Comparison of ENCODE assay signal across 8 mouse cellular contexts in genomic region chr15:25900540-25900939, GRCm38 (mm10). TPM values are rescaled to one million over a fixed set of nuclear protein-coding genes. Genes with fewer than 3 reads are reported as not detected.
A peak's percentile ranks its signal among the peaks of the same experiment; 100 is the strongest.
DNase-seq lines count a peak whose midpoint lies in the region; ATAC-seq and TF ChIP-seq lines count a peak whose summit lies in the region.
"Had no signal": no experiment of that assay in that cellular context is flagged by ENCODE, and none has a peak within 500 bp of the region (broad histone marks: within the 10 kb centered on the region; RNA-seq: fewer than 3 reads in every experiment).

No protein-coding gene starts in this region.

- in situ Hi-C loops in ES-E14 (cut with MboI; ENCODE audit: low sequenced_read_pairs in 2 of 2, unreplicated experiment in 2 of 2) = no loop called here

- peak; percentile 66 for ATAC-seq in megakaryocyte progenitor cell, adult 5-6 weeks (replicated peaks; ENCODE audit: poor library complexity)

- H3K4me1 ChIP-seq in ES-E14 (ENCODE audit: control insufficient read depth in 2 of 2, insufficient read depth in 2 of 2, low read length in 2 of 2, poor library complexity in 1 of 2) = peaks cover 0 to 8% of the 10 kb centered on the region in 2 experiments; a peak in 1 of 4 replicates
- no peaks in the 10 kb centered on the region; the same call in 1 of the 2 replicates for H3K4me1 ChIP-seq in cortical plate, adult 2 months (ENCODE audit: control insufficient read depth, insufficient read depth, low read length)
- peaks cover 17% of the 10 kb centered on the region; the same call in 1 of the 2 replicates for H3K4me1 ChIP-seq in spleen, adult 2 months (ENCODE audit: control insufficient read depth, insufficient read depth, insufficient read length)
- H3K4me1 ChIP-seq: liver, embryonic 15.5 days had no signal

- H3K27ac ChIP-seq in ES-E14 (ENCODE audit: insufficient read depth, low read depth, low read length, poor library complexity, severe bottlenecking) = no peak overlapping the region
- H3K27ac ChIP-seq in cortical plate, adult 2 months (ENCODE audit: insufficient read depth, low read length) = no peak overlapping the region
- no peak overlapping the region for H3K27ac ChIP-seq in spleen, adult 2 months (ENCODE audit: insufficient read depth, low read length)
- H3K27ac ChIP-seq: liver, embryonic 15.5 days had no signal

- no peaks in the 10 kb centered on the region for H3K27me3 ChIP-seq in spleen, adult 2 months (ENCODE audit: control insufficient read depth, insufficient read depth, low read length)
- H3K27me3 ChIP-seq: liver, embryonic 15.5 days had no signal

- TF ChIP-seq CTCF in cortical plate, adult 2 months (IDR thresholded peaks at IDR 0.05; ENCODE audit: extremely low read depth, insufficient read depth, low read length) = peak; percentile 65
- TF ChIP-seq CTCF in spleen, adult 2 months (IDR thresholded peaks at IDR 0.05; ENCODE audit: extremely low read depth, insufficient read depth, insufficient read length, insufficient replicate concordance) = peak; percentile 76; the same call in 1 of the 2 replicates

- no peaks in the 10 kb centered on the region for H3K36me3 ChIP-seq in ES-E14 (ENCODE audit: control insufficient read depth, insufficient read depth, low read length, poor library complexity, severe bottlenecking)
- no peaks in the 10 kb centered on the region for H3K36me3 ChIP-seq in spleen, adult 2 months (ENCODE audit: control insufficient read depth, insufficient read depth, low read length)
- H3K36me3 ChIP-seq: liver, embryonic 15.5 days had no signal

- no peaks in the 10 kb centered on the region for H3K9me3 ChIP-seq in ES-E14 (ENCODE audit: control insufficient read depth, insufficient read depth, low read depth, low read length)
- H3K9me3 ChIP-seq: liver, embryonic 15.5 days had no signal

- 16% methylated on average over 7 of the region's 7 CpGs for WGBS in spleen, adult 2 months

- no peak for TF ChIP-seq POLR2A in cortical plate, adult 2 months (IDR thresholded peaks at IDR 0.05; ENCODE audit: extremely low read depth, insufficient read depth, low read length)
- no peak for TF ChIP-seq POLR2A in spleen, adult 2 months (IDR thresholded peaks at IDR 0.05; ENCODE audit: low read depth, low read length)

- H3K4me3 ChIP-seq in ES-E14 (ENCODE audit: insufficient read depth in 1 of 2, low read depth in 1 of 2, low read length in 2 of 2, poor library complexity in 1 of 2, severe bottlenecking in 1 of 2) = no peak overlapping the region
- H3K4me3 ChIP-seq in cortical plate, adult 2 months (ENCODE audit: insufficient read depth, low read length) = no peak overlapping the region
- no peak overlapping the region for H3K4me3 ChIP-seq in spleen, adult 2 months (ENCODE audit: extremely low read depth, insufficient read depth, insufficient read length)
- H3K4me3 ChIP-seq: liver, embryonic 15.5 days had no signal

- H3K9ac ChIP-seq in ES-E14 (ENCODE audit: insufficient read depth, low read depth, low read length, poor library complexity, severe bottlenecking) = no peak overlapping the region
- H3K9ac ChIP-seq: liver, embryonic 15.5 days had no signal

- peak; percentile 69 for DNase-seq in ES-E14 (ENCODE audit: low read depth, low spot score)
- DNase-seq in adrenal gland, adult 18-20 months (ENCODE audit: low spot score in 2 of 2) = peak; percentile 81 to 83
- peak; percentile 52 to 77 for DNase-seq in heart, adult 9 months (ENCODE audit: low spot score in 2 of 2)
- peak; percentile 86 to 88 for DNase-seq in kidney, postnatal 4 days
- DNase-seq in spleen, adult 2 months (ENCODE audit: low read depth in 1 of 2, low spot score in 2 of 2) = peak in 1 of 2 experiments; percentile 75

TF ChIP-seq in ES-E14, 5 proteins besides CTCF, POLR2A, EP300 and RAD21:
- TF ChIP-seq CHD2 (IDR thresholded peaks at IDR 0.05; ENCODE audit: low read depth, low read length) (no peak), ZC3H11A (IDR thresholded peaks at IDR 0.05; ENCODE audit: borderline replicate concordance, low read depth, low read length) (no peak), HCFC1 (IDR thresholded peaks at IDR 0.05; ENCODE audit: borderline replicate concordance, insufficient read depth, low read length) (no peak)

RNA-seq across cellular contexts. Expression of gene Retreg1, which starts 57.6 kb away (rescaled TPM):
- 5.8 and 7.1 TPM in 2 replicates for total RNA-seq in ES-E14 (2012; rRNA removed)
- 10 to 100 TPM; 20.9 to 47.3 TPM for total RNA-seq in adrenal gland, adult 18-20 months (2021)
- polyA plus RNA-seq in cortical plate, adult 2 months (2012; rRNA removed) = 24.3 TPM in 2 replicates
- 34.5 and 37.8 TPM in 2 replicates for total RNA-seq in megakaryocyte progenitor cell, adult 5-6 weeks (2015)
- 40.9 and 44.1 TPM in 2 replicates for total RNA-seq in megakaryocyte progenitor cell, adult 5-6 weeks (2017)
- polyA plus RNA-seq in spleen, adult 2 months (2012; rRNA removed) = 8.8 and 9.5 TPM in 2 replicates
